Mouse (Mus musculus): Measurements from ENCODE around the gene 5330417C22Rik. TPM values are rescaled to one million over a fixed set of nuclear protein-coding genes. Genes with fewer than 3 reads are reported as not detected.

The 5330417C22Rik gene
- total RNA-seq, 2 experiments from 2014 or later = not detected

- ATAC-seq (replicated peaks; ENCODE audit: low FRiP score, low TSS enrichment, poor library complexity, severe bottlenecking) = 0 out of 2 replicates have a peak, but pooled peaks have one; percentile 40
Measured at GRCm38 (mm10) chr3:108423844-108424801, 112.2 kb downstream of the 5330417C22Rik start.

GRCm38 (mm10) chr3:108423006-108423405, 113.3 kb downstream of the 5330417C22Rik start:
- ATAC-seq (replicated peaks; ENCODE audit: low FRiP score, low TSS enrichment, poor library complexity, severe bottlenecking) = no peak

GRCm38 (mm10) chr3:108415831-108416223, 120.5 kb downstream of the 5330417C22Rik start:
- ATAC-seq (replicated peaks; ENCODE audit: low FRiP score, low TSS enrichment, poor library complexity, severe bottlenecking) = peak; percentile 77

- peak; percentile 13; the same call in 1 of the 2 replicates for ATAC-seq (replicated peaks; ENCODE audit: low FRiP score, low TSS enrichment, poor library complexity, severe bottlenecking)
Measured at GRCm38 (mm10) chr3:108414857-108415830, 121.2 kb downstream of the 5330417C22Rik start, which contains the start of gene Celsr2. Gene Celsr2 (minus strand): TSS chr3:108415552.

GRCm38 (mm10) chr3:108413634-108414360, 122.5 kb downstream of the 5330417C22Rik start:
- no peak for ATAC-seq (replicated peaks; ENCODE audit: low FRiP score, low TSS enrichment, poor library complexity, severe bottlenecking)

- ATAC-seq (replicated peaks; ENCODE audit: low FRiP score, low TSS enrichment, poor library complexity, severe bottlenecking) = no peak
Measured at GRCm38 (mm10) chr3:108411754-108412121, 124.6 kb downstream of the 5330417C22Rik start.

GRCm38 (mm10) chr3:108411026-108411753, 125.1 kb downstream of the 5330417C22Rik start:
- ATAC-seq (replicated peaks; ENCODE audit: low FRiP score, low TSS enrichment, poor library complexity, severe bottlenecking) = no peak

- no peak for ATAC-seq (replicated peaks; ENCODE audit: low FRiP score, low TSS enrichment, poor library complexity, severe bottlenecking)
Measured at GRCm38 (mm10) chr3:108410359-108410714, 126.0 kb downstream of the 5330417C22Rik start.

GRCm38 (mm10) chr3:108409656-108410358, 126.5 kb downstream of the 5330417C22Rik start:
- ATAC-seq (replicated peaks; ENCODE audit: low FRiP score, low TSS enrichment, poor library complexity, severe bottlenecking) = no peak

GRCm38 (mm10) chr3:108408517-108409008, 127.8 kb downstream of the 5330417C22Rik start:
- no peak for ATAC-seq (replicated peaks; ENCODE audit: low FRiP score, low TSS enrichment, poor library complexity, severe bottlenecking)

GRCm38 (mm10) chr3:108406306-108406885, 129.9 kb downstream of the 5330417C22Rik start:
- ATAC-seq (replicated peaks; ENCODE audit: low FRiP score, low TSS enrichment, poor library complexity, severe bottlenecking) = no peak

Other genes with a start within 250 kb of the 5330417C22Rik start
- gene Mybphl, start 171.6 kb downstream of the 5330417C22Rik start, total RNA-seq (2014; fragmentation: Nextera tagmentation) = not detected in 2 replicates
- not detected in 2 replicates for gene Mybphl, start 171.6 kb downstream of the 5330417C22Rik start, total RNA-seq (2017)
- gene Psrc1, start 152.7 kb downstream of the 5330417C22Rik start, total RNA-seq (2014; fragmentation: Nextera tagmentation) = 34.4 and 34.9 TPM in 2 replicates
- gene Psrc1, start 152.7 kb downstream of the 5330417C22Rik start, total RNA-seq (2017) = 13.6 and 24.9 TPM in 2 replicates
- gene Celsr2, start 121.0 kb downstream of the 5330417C22Rik start, total RNA-seq (2014; fragmentation: Nextera tagmentation) = 1.8 and 6.5 TPM in 2 replicates
- gene Celsr2, start 121.0 kb downstream of the 5330417C22Rik start, total RNA-seq (2017) = 0.42 and 2.3 TPM in 2 replicates
- 58.8 and 69.7 TPM in 2 replicates for gene Sars, start 91.3 kb downstream of the 5330417C22Rik start, total RNA-seq (2014; fragmentation: Nextera tagmentation)
- gene Sars, start 91.3 kb downstream of the 5330417C22Rik start, total RNA-seq (2017) = 456 and 521 TPM in 2 replicates
- not detected in 2 replicates for gene 1700013F07Rik, start 2.4 kb downstream of the 5330417C22Rik start, total RNA-seq (2014; fragmentation: Nextera tagmentation)
- not detected in 2 replicates for gene 1700013F07Rik, start 2.4 kb downstream of the 5330417C22Rik start, total RNA-seq (2017)
- 8.1 and 15.6 TPM in 2 replicates for gene Tmem167b, start 25.9 kb upstream of the 5330417C22Rik start, total RNA-seq (2014; fragmentation: Nextera tagmentation)
- 29.1 and 36.7 TPM in 2 replicates for gene Tmem167b, start 25.9 kb upstream of the 5330417C22Rik start, total RNA-seq (2017)
- 8.2 and 16.8 TPM in 2 replicates for gene Taf13, start 35.2 kb upstream of the 5330417C22Rik start, total RNA-seq (2014; fragmentation: Nextera tagmentation)
- 9.3 and 16.8 TPM in 2 replicates for gene Taf13, start 35.2 kb upstream of the 5330417C22Rik start, total RNA-seq (2017)
- 3.9 and 7.8 TPM in 2 replicates for gene Wdr47, start 54.7 kb upstream of the 5330417C22Rik start, total RNA-seq (2014; fragmentation: Nextera tagmentation)
- gene Wdr47, start 54.7 kb upstream of the 5330417C22Rik start, total RNA-seq (2017) = 5.4 and 19.6 TPM in 2 replicates
- gene Clcc1, start 117.4 kb upstream of the 5330417C22Rik start, total RNA-seq (2014; fragmentation: Nextera tagmentation) = 24.2 and 34.0 TPM in 2 replicates
- gene Clcc1, start 117.4 kb upstream of the 5330417C22Rik start, total RNA-seq (2017) = 82.8 and 91.3 TPM in 2 replicates
- gene Gpsm2, start 185.8 kb upstream of the 5330417C22Rik start, total RNA-seq (2014; fragmentation: Nextera tagmentation) = 35.5 and 68.2 TPM in 2 replicates
- gene Gpsm2, start 185.8 kb upstream of the 5330417C22Rik start, total RNA-seq (2017) = 31.2 and 56.2 TPM in 2 replicates
- 1.3 and 2.0 TPM in 2 replicates for gene Aknad1, start 203.1 kb upstream of the 5330417C22Rik start, total RNA-seq (2014; fragmentation: Nextera tagmentation)
- 1.0 TPM in 1 of 2 replicates, not detected in the other for gene Aknad1, start 203.1 kb upstream of the 5330417C22Rik start, total RNA-seq (2017)

All from megakaryocyte-erythroid progenitor cell, adult 5-6 weeks (primary cell).